Comparison of ENCODE assay signal across 8 mouse cellular contexts in the genomic region with DNA sequence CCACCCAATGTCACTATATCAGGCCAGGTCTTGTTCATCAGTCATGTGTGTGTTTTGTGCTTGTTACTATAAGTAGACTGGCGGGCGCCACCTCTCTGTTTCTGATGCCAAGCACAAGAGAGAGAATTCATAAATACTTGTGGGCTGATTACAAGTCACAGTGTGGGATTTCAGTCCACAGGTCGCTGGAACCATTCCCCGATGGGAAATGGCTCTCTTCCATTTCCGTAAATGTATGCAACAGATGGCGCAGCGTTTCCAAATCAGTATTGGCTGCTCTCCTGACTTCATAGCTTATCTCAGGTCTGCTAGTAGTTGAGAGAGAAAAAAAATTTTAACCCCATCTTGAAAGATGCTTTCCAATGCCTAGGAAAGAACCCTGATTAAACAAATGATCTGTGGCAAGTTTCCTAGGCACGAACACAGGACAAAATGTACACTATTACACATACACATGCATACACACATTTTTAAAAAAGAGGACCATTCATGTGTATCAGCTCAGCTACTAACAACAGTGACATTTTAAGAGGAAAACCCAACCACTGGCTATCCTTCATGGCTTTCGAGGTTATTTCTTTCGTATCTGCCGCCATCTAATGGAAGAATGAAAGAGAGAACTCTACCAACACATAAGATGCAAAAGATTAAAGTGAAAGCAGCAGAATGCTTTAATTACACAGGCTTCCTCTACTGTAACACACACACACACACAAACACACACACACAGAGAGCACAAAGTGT. TPM values are rescaled to one million over a fixed set of nuclear protein-coding genes. Genes with fewer than 3 reads are reported as not detected.
A peak's percentile ranks its signal among the peaks of the same experiment; 100 is the strongest.
DNase-seq lines count a peak whose midpoint lies in the region; ATAC-seq lines count a peak whose summit lies in the region.

No protein-coding gene starts in this region.

- no peaks in the 10 kb centered on the region for H3K9me3 ChIP-seq in heart, embryonic 12.5 days (replicated peaks)
- no peaks in the 10 kb centered on the region for H3K9me3 ChIP-seq in kidney, embryonic 16.5 days (ENCODE audit: low read length)

- H3K27ac ChIP-seq in heart, embryonic 12.5 days (ENCODE audit: poor library complexity, severe bottlenecking) = peak overlapping the region; percentile 86
- peak overlapping the region; percentile 89 for H3K27ac ChIP-seq in kidney, embryonic 16.5 days (ENCODE audit: low read length)

- peak overlapping the region; percentile 79 for H3K4me3 ChIP-seq in heart, embryonic 12.5 days
- H3K4me3 ChIP-seq in kidney, embryonic 16.5 days (ENCODE audit: low read length) = peak overlapping the region; percentile 58

- ATAC-seq in heart, embryonic 12.5 days (ENCODE audit: insufficient number of reproducible peaks, low FRiP score) = peak; percentile 41; the same call in 1 of the 2 replicates
- peak; percentile 25; the same call in 1 of the 2 replicates for ATAC-seq in kidney, embryonic 16.5 days (ENCODE audit: low FRiP score, low TSS enrichment)

- H3K4me2 ChIP-seq in heart, embryonic 12.5 days = peak overlapping the region; percentile 84
- H3K4me2 ChIP-seq in kidney, embryonic 16.5 days (replicated peaks; ENCODE audit: low read depth, low read length) = peak overlapping the region; percentile 67

- peak overlapping the region; percentile 90 for H3K9ac ChIP-seq in heart, embryonic 12.5 days
- peak overlapping the region; percentile 78; the same call in 1 of the 2 replicates for H3K9ac ChIP-seq in kidney, embryonic 16.5 days (replicated peaks; ENCODE audit: low read length)

- 9% methylated on average over 11 of the region's 11 CpGs for WGBS in heart, embryonic 12.5 days
- 6% methylated on average over 11 of the region's 11 CpGs for WGBS in kidney, embryonic 16.5 days

- no peaks in the 10 kb centered on the region for H3K36me3 ChIP-seq in heart, embryonic 12.5 days
- H3K36me3 ChIP-seq in kidney, embryonic 16.5 days (ENCODE audit: insufficient read depth, low read length) = no peaks in the 10 kb centered on the region

- 0 out of 2 replicates have a peak, but pooled peaks cover 7% of the 10 kb centered on the region for H3K27me3 ChIP-seq in heart, embryonic 12.5 days (replicated peaks)
- no peaks in the 10 kb centered on the region for H3K27me3 ChIP-seq in kidney, embryonic 16.5 days (ENCODE audit: insufficient read depth, low read length)

- H3K4me1 ChIP-seq in heart, embryonic 12.5 days (replicated peaks) = peaks cover 3% of the 10 kb centered on the region
- H3K4me1 ChIP-seq in kidney, embryonic 16.5 days (ENCODE audit: insufficient read depth, low read length) = peaks cover 18% of the 10 kb centered on the region

- peak; percentile 57 for DNase-seq in CD4-positive helper T cell, adult 2 months (ENCODE audit: low read depth, low spot score)
- peak; percentile 39 for DNase-seq in R1 (ENCODE audit: low read depth, low spot score)
- DNase-seq in embryo, embryonic 11 days = peak; percentile 74
- DNase-seq in lung, postnatal 36 days = peak; percentile 74
- peak; percentile 58 for DNase-seq in thymus, postnatal 0 days (ENCODE audit: low spot score)
- no peak for DNase-seq in layer of hippocampus, adult 11-12 months (ENCODE audit: low spot score)

RNA-seq across cellular contexts. Expression of a gene that starts 0.8 kb away (rescaled TPM):
- polyA plus RNA-seq in heart, embryonic 12.5 days (2016; fragmentation: Nextera tagmentation; extraction: Ambion mirVana) = 32.2 TPM in 2 replicates
- polyA plus RNA-seq in kidney, embryonic 16.5 days (2015; fragmentation: Nextera tagmentation; extraction: Ambion mirVana) = 26.9 and 29.5 TPM in 2 replicates
- polyA plus RNA-seq in thymus, postnatal 0 days (2015; fragmentation: Nextera tagmentation; extraction: Ambion mirVana) = 32.2 and 33.8 TPM in 2 replicates

RNA-seq across cellular contexts. Expression of a gene that starts 7.0 kb away (rescaled TPM):
- polyA plus RNA-seq in heart, embryonic 12.5 days (2016; fragmentation: Nextera tagmentation; extraction: Ambion mirVana) = 94.5 and 102 TPM in 2 replicates
- polyA plus RNA-seq in kidney, embryonic 16.5 days (2015; fragmentation: Nextera tagmentation; extraction: Ambion mirVana) = 106 and 112 TPM in 2 replicates
- 116 and 117 TPM in 2 replicates for polyA plus RNA-seq in thymus, postnatal 0 days (2015; fragmentation: Nextera tagmentation; extraction: Ambion mirVana)
